Mouse (Mus musculus): ENCODE data around the gene Gm21818.
"Not testable (repeated sequence)": the region's sequence is repeated elsewhere in the genome, so short reads cannot be mapped to it uniquely, and the experiment has no call there.

Gm21818 gene

GRCm38 (mm10) chr13:120172133-120172532 lies at the start of gene Gm21818:
Gene Gm21818, plus strand, starts transcription at chr13:120172433.
- not testable (repeated sequence) for DNase-seq

GRCm38 (mm10) chr13:120139946-120140345 lies 32.3 kb upstream of the Gm21818 start, which contains the start of gene Gm20767:
Gene Gm20767, plus strand, starts transcription at chr13:120140246.
- DNase-seq = not testable (repeated sequence)

GRCm38 (mm10) chr13:120142348-120142747 lies 29.9 kb upstream of the Gm21818 start:
- DNase-seq = not testable (repeated sequence)

- not testable (repeated sequence) for DNase-seq
Measured at GRCm38 (mm10) chr13:120149660-120150407, 22.4 kb upstream of the Gm21818 start.

- DNase-seq = not testable (repeated sequence)
Measured at GRCm38 (mm10) chr13:120150589-120150988, 21.6 kb upstream of the Gm21818 start.

GRCm38 (mm10) chr13:120168301-120168700 lies 3.9 kb upstream of the Gm21818 start:
- not testable (repeated sequence) for DNase-seq

GRCm38 (mm10) chr13:120196189-120196821 lies 24.1 kb downstream of the Gm21818 start:
- not testable (repeated sequence) for DNase-seq

GRCm38 (mm10) chr13:120215847-120216246 lies 43.6 kb downstream of the Gm21818 start, which contains the start of gene Gm21762:
Gene Gm21762, minus strand, starts transcription at chr13:120215947.
- not testable (repeated sequence) for DNase-seq

GRCm38 (mm10) chr13:120220922-120221321 lies 48.7 kb downstream of the Gm21818 start:
- DNase-seq = not testable (repeated sequence)

- DNase-seq = peak; percentile 6
Measured at GRCm38 (mm10) chr13:120223012-120223659, 50.9 kb downstream of the Gm21818 start.

Data from cerebellum, adult 8-10 months (tissue).